Mouse (Mus musculus): ENCODE measurements around the gene Gbp2. TPM values are rescaled to one million over a fixed set of nuclear protein-coding genes. Genes with fewer than 3 reads are reported as not detected.

Gene Gbp2
- 0.07 and 0.21 TPM in 2 replicates for polyA plus RNA-seq (2016; fragmentation: Nextera tagmentation; extraction: Ambion mirVana)

DNA sequence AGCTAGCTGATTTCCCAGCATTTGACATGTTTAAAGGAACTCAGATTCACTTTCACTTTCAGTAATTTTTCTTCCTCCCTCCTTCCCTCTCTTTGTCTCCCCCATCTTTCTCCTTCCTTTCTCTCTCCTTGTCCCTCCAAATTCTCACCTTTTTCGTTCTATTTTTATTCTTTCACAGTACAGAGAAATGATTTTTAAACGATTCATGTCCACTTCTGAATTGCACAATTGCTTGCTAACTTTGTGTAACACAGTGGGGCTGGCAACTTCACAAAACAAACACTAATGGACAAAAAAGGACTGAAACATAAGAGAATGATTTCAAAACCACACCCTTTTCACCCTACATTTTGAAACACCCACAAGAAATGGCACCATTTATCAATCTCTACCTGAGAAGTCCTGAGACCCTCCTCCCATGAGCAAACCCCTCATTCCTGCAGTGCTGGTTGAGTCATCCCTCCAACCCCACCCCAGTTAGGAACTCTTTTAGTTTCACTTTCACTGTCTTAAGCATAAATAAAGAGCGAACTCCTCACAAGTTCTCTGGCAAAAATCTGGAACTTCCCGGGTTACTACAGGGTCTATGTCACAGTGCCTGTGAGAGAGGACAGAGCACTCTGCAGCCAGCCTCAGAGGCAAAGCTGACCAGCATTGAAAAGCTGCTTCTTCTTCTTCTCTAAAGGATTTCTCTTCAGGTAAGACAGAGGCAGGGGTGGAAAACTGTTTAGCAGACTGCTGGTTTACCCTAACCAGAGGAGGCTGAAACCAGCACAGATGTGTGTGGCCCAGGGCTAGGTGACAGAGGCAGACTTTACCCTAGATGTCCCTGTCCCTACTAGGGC lies at the start of gene Gbp2:
Gbp2 (plus strand) TSS at position 492 of the 845 bp plus-strand sequence.
- Histone ChIP-seq H3K27me3 (ENCODE audit: low read depth, poor library complexity, severe bottlenecking) (no peaks in the 10 kb centered on the region), H3K4me1 (0 out of 2 replicates have a peak, but pooled peaks cover 3% of the 10 kb centered on the region), H3K9me3 (replicated peaks) (no peaks in the 10 kb centered on the region), H3K36me3 (no peaks in the 10 kb centered on the region), H3K4me3 (no peak within 1 kb of the TSS), H3K27ac (replicated peaks) (no peak within 1 kb of the TSS)
- no peak for DNase-seq (ENCODE audit: low spot score)
- WGBS: 78% methylated on average over 4 of the region's 4 CpGs

GRCm38 (mm10) chr3:142570738-142571137 lies 49.7 kb upstream of the Gbp2 start:
- Histone ChIP-seq H3K27me3 (ENCODE audit: low read depth, poor library complexity, severe bottlenecking) (no peaks in the 10 kb centered on the region), H3K4me1 (no peaks in the 10 kb centered on the region), H3K9me3 (replicated peaks) (no peaks in the 10 kb centered on the region), H3K4me3 (no peak overlapping the region), H3K27ac (replicated peaks) (no peak overlapping the region), H3K36me3 (no peaks in the 10 kb centered on the region)
- no peak for DNase-seq (ENCODE audit: low spot score)
- WGBS: 92% methylated on average over 4 of the region's 4 CpGs

- Histone ChIP-seq H3K4me1 (no peaks in the 10 kb centered on the region), H3K27ac (replicated peaks) (no peak overlapping the region), H3K9me3 (replicated peaks) (no peaks in the 10 kb centered on the region), H3K27me3 (ENCODE audit: low read depth, poor library complexity, severe bottlenecking) (no peaks in the 10 kb centered on the region), H3K36me3 (no peaks in the 10 kb centered on the region), H3K4me3 (no peak overlapping the region)
- DNase-seq (ENCODE audit: low spot score): no peak
- 88% methylated on average over 3 of the region's 3 CpGs for WGBS
These were observed 43.3 kb upstream of the Gbp2 start for GRCm38 (mm10) chr3:142577108-142577507.

DNA sequence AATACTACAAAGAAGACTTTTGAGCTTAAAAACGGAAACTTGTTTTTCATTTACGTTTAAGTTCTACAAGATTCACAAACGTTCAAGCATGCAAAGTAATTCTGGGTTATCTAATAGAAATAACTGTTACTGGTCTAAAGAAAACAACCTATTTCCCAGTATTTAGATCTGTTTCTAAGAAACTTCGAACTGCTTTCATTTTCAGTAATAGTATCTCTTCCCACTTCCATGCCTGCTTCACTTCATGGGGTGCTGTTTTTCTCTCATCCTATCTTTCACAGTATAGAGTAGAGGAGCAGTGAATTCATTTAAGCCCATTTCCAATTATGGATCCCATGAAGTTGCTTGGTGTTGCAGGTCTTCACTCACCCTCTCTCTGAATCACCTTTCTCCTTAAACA lies 42.1 kb upstream of the Gbp2 start:
- WGBS: 86% methylated on average over 4 of the region's 4 CpGs
- Histone ChIP-seq H3K36me3 (no peaks in the 10 kb centered on the region), H3K27me3 (ENCODE audit: low read depth, poor library complexity, severe bottlenecking) (no peaks in the 10 kb centered on the region), H3K4me1 (no peaks in the 10 kb centered on the region), H3K4me3 (no peak overlapping the region), H3K9me3 (replicated peaks) (no peaks in the 10 kb centered on the region), H3K27ac (replicated peaks) (no peak overlapping the region)
- no peak for DNase-seq (ENCODE audit: low spot score)

DNA sequence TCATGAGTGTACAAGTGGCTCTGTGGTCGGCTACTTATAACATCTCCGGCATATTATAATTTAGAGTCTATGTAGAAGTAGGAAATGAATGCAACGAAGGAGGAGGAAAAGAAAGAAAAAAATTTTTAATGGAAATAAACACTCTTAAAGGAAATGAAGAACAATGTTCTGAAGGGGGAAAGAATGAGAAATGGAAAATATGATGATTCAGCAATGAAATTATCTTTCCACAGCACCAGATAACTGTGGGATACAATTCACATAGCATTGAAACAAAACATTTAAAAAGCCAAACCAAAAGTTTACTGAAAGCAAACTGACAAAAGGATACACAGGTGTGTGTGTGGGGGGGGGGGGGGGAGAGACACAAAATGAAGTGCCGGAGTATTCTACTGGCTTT lies 37.3 kb upstream of the Gbp2 start:
- WGBS: 84% methylated on average over 4 of the region's 4 CpGs
- Histone ChIP-seq H3K9me3 (replicated peaks) (no peaks in the 10 kb centered on the region), H3K36me3 (no peaks in the 10 kb centered on the region), H3K27ac (replicated peaks) (no peak overlapping the region), H3K27me3 (ENCODE audit: low read depth, poor library complexity, severe bottlenecking) (no peaks in the 10 kb centered on the region), H3K4me3 (no peak overlapping the region), H3K4me1 (no peaks in the 10 kb centered on the region)
- no peak for DNase-seq (ENCODE audit: low spot score)

DNA sequence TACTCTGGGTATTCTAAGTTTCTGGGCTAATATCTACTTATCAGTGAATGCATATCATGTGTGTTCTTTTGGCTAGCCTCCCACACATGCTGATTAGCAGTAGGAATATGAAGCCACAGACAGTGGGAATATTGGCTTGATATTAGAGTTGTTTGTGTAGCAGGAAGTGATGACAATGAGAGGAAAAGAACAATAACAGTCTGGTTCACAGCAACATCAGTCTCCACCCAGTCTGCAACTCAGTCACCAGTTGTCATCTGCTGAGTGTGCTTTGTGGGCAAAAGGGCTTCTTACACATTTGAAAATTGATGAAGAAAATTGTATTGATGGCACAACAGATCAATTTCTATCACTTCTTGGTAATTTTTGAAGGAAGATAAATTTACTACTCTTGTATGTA lies 33.0 kb upstream of the Gbp2 start:
- no peaks in the 10 kb centered on the region for H3K9me3 ChIP-seq (replicated peaks)
- H3K27me3 ChIP-seq (ENCODE audit: low read depth, poor library complexity, severe bottlenecking): no peaks in the 10 kb centered on the region
- H3K4me3 ChIP-seq: no peak overlapping the region
- no peak overlapping the region for H3K27ac ChIP-seq (replicated peaks)
- H3K4me1 ChIP-seq: no peaks in the 10 kb centered on the region
- no peak for DNase-seq (ENCODE audit: low spot score)
- H3K36me3 ChIP-seq: no peaks in the 10 kb centered on the region

DNA sequence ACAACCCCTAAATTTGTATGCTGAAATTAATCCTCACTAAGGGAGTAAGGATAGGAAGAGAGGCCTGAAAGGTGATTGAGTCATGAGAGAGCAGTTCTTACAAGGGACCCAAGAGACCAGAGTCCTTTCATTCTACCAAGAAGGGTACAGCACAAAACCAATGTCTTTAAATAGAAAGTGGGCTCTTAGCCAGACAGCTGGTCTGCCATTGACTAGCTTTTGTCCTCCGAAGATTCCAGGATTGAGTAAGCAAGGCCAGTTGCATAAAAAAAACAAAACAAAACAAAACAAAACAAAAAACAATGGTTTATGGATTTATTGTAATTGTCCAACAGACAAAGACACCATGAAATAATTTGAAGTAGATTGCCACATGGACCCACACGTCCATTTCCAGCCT lies 31.5 kb upstream of the Gbp2 start:
- Histone ChIP-seq H3K4me3 (no peak overlapping the region), H3K27me3 (ENCODE audit: low read depth, poor library complexity, severe bottlenecking) (no peaks in the 10 kb centered on the region), H3K36me3 (no peaks in the 10 kb centered on the region), H3K4me1 (no peaks in the 10 kb centered on the region), H3K9me3 (replicated peaks) (no peaks in the 10 kb centered on the region), H3K27ac (replicated peaks) (no peak overlapping the region)
- 88% methylated on average over 2 of the region's 2 CpGs for WGBS
- no peak for DNase-seq (ENCODE audit: low spot score)

DNA sequence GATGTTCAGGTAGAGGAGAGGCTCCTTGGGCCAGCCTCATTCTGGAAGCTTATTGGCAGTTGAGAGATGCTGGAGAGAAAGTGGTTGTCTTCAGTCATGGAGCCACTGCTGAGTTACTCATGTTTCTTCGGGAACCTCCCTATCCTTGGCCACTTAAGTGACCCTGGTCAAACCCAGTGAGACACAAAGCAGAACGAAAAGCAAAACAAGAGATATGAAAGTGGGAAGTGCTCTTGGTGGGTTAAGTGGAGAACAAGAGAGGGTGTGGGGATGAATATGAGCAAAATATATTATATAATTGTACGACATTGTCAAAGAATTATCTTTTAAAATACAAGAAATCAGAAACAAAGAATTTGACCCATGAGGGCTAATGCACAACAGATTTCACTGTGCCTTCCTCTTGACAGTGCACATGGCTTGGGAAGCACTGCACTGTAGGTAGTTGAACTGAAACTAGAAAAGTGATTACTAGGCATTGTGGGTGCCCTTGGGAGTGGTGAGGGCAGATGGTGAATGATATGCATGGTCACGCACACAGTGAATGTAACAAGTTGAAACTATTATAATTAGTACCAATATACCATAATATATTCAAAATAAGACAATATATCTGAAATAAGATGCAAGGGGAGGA lies 29.9 kb upstream of the Gbp2 start:
- 88% methylated on average over 4 of the region's 4 CpGs for WGBS
- no peaks in the 10 kb centered on the region for H3K36me3 ChIP-seq
- H3K27ac ChIP-seq (replicated peaks): no peak overlapping the region

DNA sequence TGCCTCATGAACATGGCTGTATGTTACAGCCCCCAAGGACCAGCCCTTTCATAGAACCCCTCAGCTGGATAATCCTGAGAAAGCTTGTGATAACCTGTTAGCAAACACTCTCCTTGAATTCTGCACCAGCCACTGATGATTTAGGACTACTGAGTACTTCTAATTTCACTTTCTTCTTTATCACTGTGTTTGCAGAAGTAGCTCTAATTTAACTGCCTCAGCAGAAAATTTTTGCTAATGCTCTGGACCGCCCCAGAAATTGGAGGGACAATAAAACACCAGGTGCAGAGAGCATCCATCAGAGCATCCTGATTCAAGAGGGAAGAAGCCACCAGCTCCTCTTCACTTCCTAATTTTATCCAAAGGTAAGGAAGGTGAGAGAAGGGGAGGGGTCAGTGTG lies 25.9 kb upstream of the Gbp2 start, which contains the start of gene Gbp2b:
Gbp2b (plus strand) TSS at position 301 of the 400 bp plus-strand sequence.
- no peaks in the 10 kb centered on the region for H3K27me3 ChIP-seq (ENCODE audit: low read depth, poor library complexity, severe bottlenecking)
- H3K4me1 ChIP-seq: no peaks in the 10 kb centered on the region
- no peak within 1 kb of the TSS for H3K27ac ChIP-seq (replicated peaks)
- H3K4me3 ChIP-seq: no peak within 1 kb of the TSS
- no peaks in the 10 kb centered on the region for H3K9me3 ChIP-seq (replicated peaks)
- DNase-seq (ENCODE audit: low spot score): no peak
- H3K36me3 ChIP-seq: no peaks in the 10 kb centered on the region
- WGBS: 78% methylated on average over 1 of the region's 1 CpGs

More for the DNA sequence above, 29.9 kb upstream of the Gbp2 start:
- DNase-seq (ENCODE audit: low spot score): no peak
- H3K4me3 ChIP-seq: no peak overlapping the region
- H3K4me1 ChIP-seq: no peaks in the 10 kb centered on the region
- H3K9me3 ChIP-seq (replicated peaks): no peaks in the 10 kb centered on the region
- H3K27me3 ChIP-seq (ENCODE audit: low read depth, poor library complexity, severe bottlenecking): no peaks in the 10 kb centered on the region

- WGBS: 84% methylated on average over 3 of the region's 3 CpGs
- no peaks in the 10 kb centered on the region for H3K27me3 ChIP-seq (ENCODE audit: low read depth, poor library complexity, severe bottlenecking)
- DNase-seq (ENCODE audit: low spot score): no peak
- no peak overlapping the region for H3K4me3 ChIP-seq
- H3K36me3 ChIP-seq: no peaks in the 10 kb centered on the region
- no peak overlapping the region for H3K27ac ChIP-seq (replicated peaks)
- no peaks in the 10 kb centered on the region for H3K9me3 ChIP-seq (replicated peaks)
- H3K4me1 ChIP-seq: no peaks in the 10 kb centered on the region
These were observed 22.5 kb upstream of the Gbp2 start for GRCm38 (mm10) chr3:142597923-142598322.

DNA sequence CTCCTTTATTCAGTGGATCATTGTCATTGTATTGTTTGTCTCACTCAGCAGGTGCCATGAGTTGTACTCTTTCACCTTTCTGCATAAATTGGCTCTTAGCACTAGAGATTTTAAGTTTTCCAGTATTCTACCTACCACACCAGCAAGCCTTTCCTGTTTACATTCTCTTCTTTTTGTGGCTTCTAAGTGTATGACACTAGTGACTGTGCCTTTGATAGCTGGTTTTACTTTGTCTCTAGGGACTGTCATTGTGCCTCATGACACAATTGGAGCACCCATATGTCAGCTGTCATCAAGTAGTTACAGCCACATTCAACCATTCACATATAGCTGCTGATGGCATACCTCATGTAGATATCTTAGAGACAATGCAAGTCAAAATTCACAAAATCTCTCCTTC lies 18.7 kb upstream of the Gbp2 start:
- Histone ChIP-seq H3K4me1 (no peaks in the 10 kb centered on the region), H3K27ac (replicated peaks) (no peak overlapping the region), H3K36me3 (no peaks in the 10 kb centered on the region), H3K27me3 (ENCODE audit: low read depth, poor library complexity, severe bottlenecking) (no peaks in the 10 kb centered on the region), H3K9me3 (replicated peaks) (no peaks in the 10 kb centered on the region), H3K4me3 (no peak overlapping the region)
- DNase-seq (ENCODE audit: low spot score): no peak

DNA sequence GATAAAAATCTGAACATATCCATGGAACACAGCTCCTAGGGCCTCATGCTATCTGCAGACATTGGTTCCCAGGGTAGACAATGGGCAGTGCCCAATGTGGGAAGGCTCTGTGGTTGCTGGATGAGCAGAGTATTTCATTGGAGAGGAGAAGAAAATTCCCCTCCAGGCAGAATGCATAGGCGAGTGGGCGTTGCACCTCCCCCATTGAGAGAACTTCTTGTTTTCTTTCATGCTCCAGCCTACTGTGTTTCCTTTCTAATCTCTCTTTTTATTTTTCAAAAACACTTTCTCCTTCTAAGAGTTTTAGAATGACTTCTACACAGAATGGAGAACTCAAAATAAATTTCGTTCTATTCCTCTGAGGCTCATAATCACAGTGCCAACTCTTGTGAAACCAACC lies 1.7 kb upstream of the Gbp2 start:
- H3K27ac ChIP-seq (replicated peaks): no peak overlapping the region
- H3K27me3 ChIP-seq (ENCODE audit: low read depth, poor library complexity, severe bottlenecking): no peaks in the 10 kb centered on the region
- 84% methylated on average over 3 of the region's 3 CpGs for WGBS
- no peaks in the 10 kb centered on the region for H3K36me3 ChIP-seq
- no peaks in the 10 kb centered on the region for H3K9me3 ChIP-seq (replicated peaks)
- H3K4me1 ChIP-seq: 0 out of 2 replicates have a peak, but pooled peaks cover 3% of the 10 kb centered on the region
- DNase-seq (ENCODE audit: low spot score): no peak
- no peak overlapping the region for H3K4me3 ChIP-seq

GRCm38 (mm10) chr3:142619606-142620005 lies 796 bp upstream of the Gbp2 start:
- H3K9me3 ChIP-seq (replicated peaks): no peaks in the 10 kb centered on the region
- no peaks in the 10 kb centered on the region for H3K36me3 ChIP-seq
- DNase-seq (ENCODE audit: low spot score): no peak
- H3K27ac ChIP-seq (replicated peaks): no peak overlapping the region
- no peaks in the 10 kb centered on the region for H3K27me3 ChIP-seq (ENCODE audit: low read depth, poor library complexity, severe bottlenecking)
- WGBS: 26% methylated on average over 1 of the region's 1 CpGs
- 0 out of 2 replicates have a peak, but pooled peaks cover 3% of the 10 kb centered on the region for H3K4me1 ChIP-seq
- no peak overlapping the region for H3K4me3 ChIP-seq

All from midbrain, embryonic 10.5 days (tissue).